Mouse (Mus musculus) spleen, adult 2 months (tissue): ENCODE results near the gene Vps18.

Source experiments
- CTCF ChIP-seq: fragments of 200-500 bp; IDR thresholded peaks from 2 replicates; pipeline ENCODE4 v1.5.1; 2011; ENCODE audit warnings: mild to moderate bottlenecking, inconsistent platforms; ENCODE audit not compliant: insufficient read depth, insufficient read length, insufficient replicate concordance; ENCODE audit errors: extremely low read depth
- POLR2A ChIP-seq: fragments of 200-500 bp; IDR thresholded peaks from 2 replicates; pipeline ENCODE4 v1.6.1; 2011; ENCODE audit warnings: low read depth, low read length, inconsistent platforms

- no peak for TF ChIP-seq POLR2A
- no peak for TF ChIP-seq CTCF
Measured at GRCm38 (mm10) chr2:119249592-119250061, 38.9 kb upstream of the Vps18 start.
